ENCODE assay signal across 30 mouse cellular contexts in the genomic region with DNA sequence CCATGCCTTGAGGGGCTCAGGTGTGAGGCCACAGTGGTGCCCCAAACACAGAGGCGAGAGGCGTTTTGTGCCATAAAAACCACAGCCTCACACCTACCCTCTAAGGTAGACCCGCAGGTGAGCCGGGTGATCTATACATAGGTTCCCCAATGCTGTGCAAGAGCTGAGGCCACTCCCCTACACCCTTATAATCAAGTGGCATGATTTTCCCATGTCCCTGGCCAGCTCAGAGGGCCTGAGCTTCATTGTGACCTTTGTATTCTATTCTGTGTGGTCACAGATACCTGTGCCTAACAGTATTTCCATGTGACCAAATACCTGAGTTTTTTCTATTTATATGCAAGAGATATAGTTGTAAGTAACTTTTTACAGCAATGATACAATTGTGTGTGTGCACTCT. TPM values are rescaled to one million over a fixed set of nuclear protein-coding genes. Genes with fewer than 3 reads are reported as not detected.
DNase-seq lines count a peak whose midpoint lies in the region; ATAC-seq and TF ChIP-seq lines count a peak whose summit lies in the region.
"Had no signal": no experiment of that assay in that cellular context is flagged by ENCODE, and none has a peak within 500 bp of the region (broad histone marks: within the 10 kb centered on the region; RNA-seq: fewer than 3 reads in every experiment).

No protein-coding gene starts in this region.

- 89% methylated on average over 4 of the region's 4 CpGs for WGBS in hindbrain, embryonic 16.5 days
- 95% methylated on average over 4 of the region's 4 CpGs for WGBS in hindbrain, embryonic 13.5 days
- WGBS in lung, embryonic 15.5 days = 84% methylated on average over 4 of the region's 4 CpGs
- WGBS in stomach, embryonic 16.5 days = 90% methylated on average over 4 of the region's 4 CpGs
- WGBS in stomach, postnatal 0 days = 85% methylated on average over 4 of the region's 4 CpGs
- WGBS in midbrain, embryonic 16.5 days = 96% methylated on average over 4 of the region's 4 CpGs

- no peak for TF ChIP-seq EP300 in stomach, postnatal 0 days (optimal IDR thresholded peaks at IDR 0.05)

- no peak overlapping the region for H3K4me2 ChIP-seq in hindbrain, embryonic 16.5 days (ENCODE audit: low read length)
- no peak overlapping the region for H3K4me2 ChIP-seq in hindbrain, embryonic 13.5 days
- H3K4me2 ChIP-seq in lung, embryonic 15.5 days = no peak overlapping the region
- H3K4me2 ChIP-seq in stomach, embryonic 16.5 days (ENCODE audit: low read depth, low read length) = no peak overlapping the region
- H3K4me2 ChIP-seq in stomach, postnatal 0 days (replicated peaks; ENCODE audit: low read depth) = no peak overlapping the region
- no peak overlapping the region for H3K4me2 ChIP-seq in midbrain, embryonic 16.5 days (ENCODE audit: low read length)
- H3K4me2 ChIP-seq: embryonic facial prominence, embryonic 15.5 days; forebrain, embryonic 15.5 days; limb, embryonic 15.5 days; midbrain, embryonic 12.5 days had no signal

- ATAC-seq in hindbrain, embryonic 16.5 days = peak; percentile 38; the same call in 1 of the 2 replicates
- no peak for ATAC-seq in hindbrain, embryonic 13.5 days (ENCODE audit: low FRiP score)
- peak; percentile 39; the same call in 1 of the 2 replicates for ATAC-seq in lung, embryonic 15.5 days (ENCODE audit: borderline replicate concordance, extremely low read depth, low FRiP score, low TSS enrichment)
- peak; percentile 21; the same call in 1 of the 2 replicates for ATAC-seq in stomach, embryonic 16.5 days (ENCODE audit: insufficient read depth, low FRiP score)
- no peak for ATAC-seq in stomach, postnatal 0 days (ENCODE audit: low FRiP score, low TSS enrichment)
- ATAC-seq in midbrain, embryonic 16.5 days = peak; percentile 47; the same call in 1 of the 2 replicates
- ATAC-seq in erythroblast, adult 5-6 weeks (replicated peaks; ENCODE audit: low FRiP score, poor library complexity, severe bottlenecking) = no peak
- ATAC-seq: CD4-positive, CD25-positive, alpha-beta regulatory T cell, adult 4 months; forebrain, embryonic 15.5 days had no signal

- no peak overlapping the region for H3K27ac ChIP-seq in hindbrain, embryonic 16.5 days (ENCODE audit: low read depth, low read length)
- no peak overlapping the region for H3K27ac ChIP-seq in hindbrain, embryonic 13.5 days
- no peak overlapping the region for H3K27ac ChIP-seq in lung, embryonic 15.5 days
- no peak overlapping the region for H3K27ac ChIP-seq in stomach, embryonic 16.5 days (ENCODE audit: low read length)
- no peak overlapping the region for H3K27ac ChIP-seq in stomach, postnatal 0 days (replicated peaks)
- H3K27ac ChIP-seq in midbrain, embryonic 16.5 days (ENCODE audit: low read length) = no peak overlapping the region
- H3K27ac ChIP-seq: embryonic facial prominence, embryonic 15.5 days; forebrain, embryonic 15.5 days; heart, embryonic 10.5 days; kidney, postnatal 0 days; limb, embryonic 15.5 days; midbrain, embryonic 12.5 days had no signal

- no peaks in the 10 kb centered on the region for H3K4me1 ChIP-seq in hindbrain, embryonic 16.5 days (ENCODE audit: control insufficient read depth, insufficient read depth, low read depth, low read length)
- H3K4me1 ChIP-seq in hindbrain, embryonic 13.5 days (replicated peaks) = no peaks in the 10 kb centered on the region
- no peaks in the 10 kb centered on the region for H3K4me1 ChIP-seq in lung, embryonic 15.5 days
- H3K4me1 ChIP-seq in stomach, embryonic 16.5 days (ENCODE audit: control insufficient read depth, insufficient read depth, low read length) = no peaks in the 10 kb centered on the region
- no peaks in the 10 kb centered on the region for H3K4me1 ChIP-seq in stomach, postnatal 0 days (replicated peaks; ENCODE audit: control insufficient read depth, insufficient read depth)
- no peaks in the 10 kb centered on the region for H3K4me1 ChIP-seq in midbrain, embryonic 16.5 days (ENCODE audit: control insufficient read depth, insufficient read depth, low read length)
- H3K4me1 ChIP-seq: embryonic facial prominence, embryonic 15.5 days; forebrain, embryonic 15.5 days; heart, embryonic 10.5 days; midbrain, embryonic 12.5 days had no signal

- no peak for TF ChIP-seq CTCF in stomach, postnatal 0 days (IDR thresholded peaks at IDR 0.05; ENCODE audit: low read depth)

- H3K36me3 ChIP-seq in hindbrain, embryonic 16.5 days (ENCODE audit: control insufficient read depth, insufficient read depth, low read length) = no peaks in the 10 kb centered on the region
- peaks cover 8% of the 10 kb centered on the region for H3K36me3 ChIP-seq in hindbrain, embryonic 13.5 days
- no peaks in the 10 kb centered on the region for H3K36me3 ChIP-seq in lung, embryonic 15.5 days
- no peaks in the 10 kb centered on the region for H3K36me3 ChIP-seq in stomach, embryonic 16.5 days (ENCODE audit: control insufficient read depth, insufficient read depth, low read length)
- no peaks in the 10 kb centered on the region for H3K36me3 ChIP-seq in stomach, postnatal 0 days (ENCODE audit: control insufficient read depth, insufficient read depth, low read length)
- no peaks in the 10 kb centered on the region for H3K36me3 ChIP-seq in midbrain, embryonic 16.5 days (ENCODE audit: control insufficient read depth, insufficient read depth, low read length)
- H3K36me3 ChIP-seq: forebrain, embryonic 15.5 days had no signal

- no peaks in the 10 kb centered on the region for H3K27me3 ChIP-seq in hindbrain, embryonic 16.5 days (replicated peaks; ENCODE audit: control insufficient read depth, insufficient read depth, low read length)
- no peaks in the 10 kb centered on the region for H3K27me3 ChIP-seq in hindbrain, embryonic 13.5 days
- no peaks in the 10 kb centered on the region for H3K27me3 ChIP-seq in lung, embryonic 15.5 days
- no peaks in the 10 kb centered on the region for H3K27me3 ChIP-seq in stomach, embryonic 16.5 days (ENCODE audit: control insufficient read depth, insufficient read depth, low read length)
- no peaks in the 10 kb centered on the region for H3K27me3 ChIP-seq in stomach, postnatal 0 days (ENCODE audit: control insufficient read depth, insufficient read depth, low read length)
- no peaks in the 10 kb centered on the region for H3K27me3 ChIP-seq in midbrain, embryonic 16.5 days (ENCODE audit: control insufficient read depth, insufficient read depth, low read depth, low read length)
- H3K27me3 ChIP-seq: embryonic facial prominence, embryonic 15.5 days; forebrain, embryonic 15.5 days; limb, embryonic 15.5 days; midbrain, embryonic 12.5 days had no signal

- DNase-seq in lung, postnatal 36 days = no peak
- DNase-seq in stomach, postnatal 0 days (ENCODE audit: low spot score) = no peak
- DNase-seq: adrenal gland, postnatal 25 days; cerebellum, adult 8-10 months; cerebellum, postnatal 36 days; embryo, embryonic 11 days; heart, postnatal 4 days; kidney, adult 2 months; retina, postnatal 1 day; right cerebral cortex, postnatal 25 days; spleen, adult 18-20 months; thymus, adult 2 months; thymus, postnatal 4 days had no signal

- H3K9me3 ChIP-seq in hindbrain, embryonic 16.5 days (ENCODE audit: control insufficient read depth, low read length) = no peaks in the 10 kb centered on the region
- no peaks in the 10 kb centered on the region for H3K9me3 ChIP-seq in hindbrain, embryonic 13.5 days
- no peaks in the 10 kb centered on the region for H3K9me3 ChIP-seq in lung, embryonic 15.5 days
- no peaks in the 10 kb centered on the region for H3K9me3 ChIP-seq in stomach, embryonic 16.5 days (replicated peaks; ENCODE audit: control insufficient read depth, low read length)
- no peaks in the 10 kb centered on the region for H3K9me3 ChIP-seq in stomach, postnatal 0 days (ENCODE audit: control insufficient read depth, low read length)
- H3K9me3 ChIP-seq in midbrain, embryonic 16.5 days (replicated peaks; ENCODE audit: control insufficient read depth, low read length, poor library complexity, severe bottlenecking) = no peaks in the 10 kb centered on the region
- H3K9me3 ChIP-seq: embryonic facial prominence, embryonic 15.5 days; forebrain, embryonic 15.5 days; heart, embryonic 10.5 days; limb, embryonic 15.5 days; midbrain, embryonic 12.5 days had no signal

- H3K9ac ChIP-seq in hindbrain, embryonic 16.5 days (ENCODE audit: low read depth, low read length) = no peak overlapping the region
- no peak overlapping the region for H3K9ac ChIP-seq in hindbrain, embryonic 13.5 days
- no peak overlapping the region for H3K9ac ChIP-seq in lung, embryonic 15.5 days
- no peak overlapping the region for H3K9ac ChIP-seq in stomach, embryonic 16.5 days (ENCODE audit: low read length)
- H3K9ac ChIP-seq in stomach, postnatal 0 days (ENCODE audit: low read length) = no peak overlapping the region
- H3K9ac ChIP-seq in midbrain, embryonic 16.5 days (ENCODE audit: low read depth, low read length) = no peak overlapping the region
- H3K9ac ChIP-seq: embryonic facial prominence, embryonic 15.5 days; forebrain, embryonic 15.5 days; limb, embryonic 15.5 days; midbrain, embryonic 12.5 days had no signal

- H3K4me3 ChIP-seq in hindbrain, embryonic 16.5 days (ENCODE audit: low read length) = no peak overlapping the region
- no peak overlapping the region for H3K4me3 ChIP-seq in hindbrain, embryonic 13.5 days
- H3K4me3 ChIP-seq in lung, embryonic 15.5 days = no peak overlapping the region
- no peak overlapping the region for H3K4me3 ChIP-seq in stomach, embryonic 16.5 days (replicated peaks; ENCODE audit: low read length)
- no peak overlapping the region for H3K4me3 ChIP-seq in stomach, postnatal 0 days (ENCODE audit: low read depth, low read length)
- no peak overlapping the region for H3K4me3 ChIP-seq in midbrain, embryonic 16.5 days (ENCODE audit: low read depth, low read length)
- H3K4me3 ChIP-seq: embryonic facial prominence, embryonic 15.5 days; forebrain, embryonic 15.5 days; heart, embryonic 10.5 days; limb, embryonic 15.5 days; midbrain, embryonic 12.5 days had no signal

RNA-seq across cellular contexts. Expression of gene Agfg1, which starts 21.1 kb away (rescaled TPM):
- polyA plus RNA-seq in hindbrain, embryonic 16.5 days (2015; fragmentation: Nextera tagmentation; extraction: Ambion mirVana) = 23.9 and 27.7 TPM in 2 replicates
- 28.7 and 32.6 TPM in 2 replicates for polyA plus RNA-seq in hindbrain, embryonic 13.5 days (2015; fragmentation: Nextera tagmentation; extraction: Ambion mirVana)
- polyA plus RNA-seq in lung, embryonic 15.5 days (2015; fragmentation: Nextera tagmentation; extraction: Ambion mirVana) = 32.1 and 32.3 TPM in 2 replicates
- polyA plus RNA-seq in stomach, embryonic 16.5 days (2015; fragmentation: Nextera tagmentation; extraction: Ambion mirVana) = 17.0 and 21.6 TPM in 2 replicates
- polyA plus RNA-seq in stomach, postnatal 0 days (2015; fragmentation: Nextera tagmentation; extraction: Ambion mirVana) = 18.2 and 18.8 TPM in 2 replicates
- 25.7 and 27.9 TPM in 2 replicates for polyA plus RNA-seq in midbrain, embryonic 16.5 days (2015; fragmentation: Nextera tagmentation; extraction: Ambion mirVana)
- total RNA-seq in erythroblast, adult 5-6 weeks (2015; ENCODE audit: low replicate concordance) = 19.9 and 20.0 TPM in 2 replicates
- total RNA-seq in erythroblast, adult 5-6 weeks (2017; ENCODE audit: low replicate concordance) = 13.4 and 20.8 TPM in 2 replicates

RNA-seq across cellular contexts. Expression of gene A030005L19Rik, which starts 52.7 kb away (rescaled TPM):
- 0.20 TPM in 1 of 2 replicates, not detected in the other for polyA plus RNA-seq in hindbrain, embryonic 16.5 days (2015; fragmentation: Nextera tagmentation; extraction: Ambion mirVana)
- polyA plus RNA-seq in hindbrain, embryonic 13.5 days (2015; fragmentation: Nextera tagmentation; extraction: Ambion mirVana) = 0.21 and 0.41 TPM in 2 replicates
- 0.19 TPM in 1 of 2 replicates, not detected in the other for polyA plus RNA-seq in lung, embryonic 15.5 days (2015; fragmentation: Nextera tagmentation; extraction: Ambion mirVana)
- polyA plus RNA-seq in stomach, embryonic 16.5 days (2015; fragmentation: Nextera tagmentation; extraction: Ambion mirVana) = 0.17 and 0.30 TPM in 2 replicates
- not detected in 2 replicates for polyA plus RNA-seq in stomach, postnatal 0 days (2015; fragmentation: Nextera tagmentation; extraction: Ambion mirVana)
- 0.72 TPM in 1 of 2 replicates, not detected in the other for polyA plus RNA-seq in midbrain, embryonic 16.5 days (2015; fragmentation: Nextera tagmentation; extraction: Ambion mirVana)
- total RNA-seq in erythroblast, adult 5-6 weeks (2015; ENCODE audit: low replicate concordance) = 1.3 TPM in 1 of 2 replicates, not detected in the other
- not detected in 2 replicates for total RNA-seq in erythroblast, adult 5-6 weeks (2017; ENCODE audit: low replicate concordance)
- total RNA-seq: gastrocnemius, adult 8-10 months; granulocyte monocyte progenitor cell, adult 5-6 weeks had no signal
- polyA plus RNA-seq: forebrain, embryonic 15.5 days; heart, embryonic 10.5 days; heart, embryonic 16.5 days; kidney, postnatal 0 days; lung, embryonic 16.5 days; midbrain, embryonic 12.5 days had no signal

Comparison
In these comparisons a context has a peak if more than half of its experiments do, and no peak if none do; other contexts are left out.
1. ATAC-seq: peak in hindbrain, embryonic 16.5 days (single experiment), lung, embryonic 15.5 days (single experiment), stomach, embryonic 16.5 days (single experiment) and midbrain, embryonic 16.5 days (single experiment); none in hindbrain, embryonic 13.5 days (single experiment), stomach, postnatal 0 days (single experiment) and erythroblast, adult 5-6 weeks (single experiment).